Mouse (Mus musculus): ENCODE measurements around the gene Nxph4.

- no peak for TF ChIP-seq CTCF (IDR thresholded peaks at IDR 0.05)
- TF ChIP-seq EP300 (IDR thresholded peaks at IDR 0.05), result no peak
These were observed 57.8 kb downstream of the Nxph4 start for GRCm38 (mm10) chr10:127476541-127476940.
